Mouse (Mus musculus) heart, adult 2 months (tissue): ENCODE results near the gene Acot3.
"Not testable (repeated sequence)": the region's sequence is repeated elsewhere in the genome, so short reads cannot be mapped to it uniquely, and the experiment has no call there.

Experiments used
- CTCF ChIP-seq: fragments of 200-600 bp; IDR thresholded peaks from 2 replicates; pipeline ENCODE4 v1.8.1; 2022; ENCODE audit warnings: antibody characterized with exemption, mild to moderate bottlenecking, moderate library complexity
- EP300 ChIP-seq: fragments of 200-500 bp; IDR thresholded peaks from 2 replicates; pipeline ENCODE4 v1.6.1; 2011; ENCODE audit warnings: low read depth, low read length, control low read depth; ENCODE audit not compliant: insufficient read depth
- POLR2A ChIP-seq: fragments of 200-500 bp; IDR thresholded peaks from 2 replicates; pipeline ENCODE4 v1.6.1; 2011; ENCODE audit warnings: mild to moderate bottlenecking, low read depth, low read length, control low read depth; ENCODE audit not compliant: insufficient read depth

DNA sequence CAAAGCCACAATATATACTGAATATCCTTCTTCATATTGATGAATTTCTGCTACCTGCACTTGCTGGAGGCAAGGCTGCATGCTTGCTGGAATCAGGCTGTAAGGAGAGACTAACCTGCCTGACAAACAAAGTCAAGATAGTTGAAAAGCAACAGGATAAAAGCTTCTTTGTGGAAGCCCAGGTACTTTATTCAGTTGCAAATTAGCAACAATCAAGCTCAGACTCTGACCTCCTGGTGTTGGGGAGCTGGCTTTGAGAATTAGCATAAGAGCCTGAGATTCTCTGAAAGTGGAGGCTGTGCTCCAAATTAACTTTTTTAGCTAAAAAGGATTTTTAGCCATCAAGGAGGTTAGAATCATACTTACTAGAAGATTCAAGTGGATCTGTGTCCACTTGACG is 22.9 kb upstream of the Acot3 start:
- TF ChIP-seq POLR2A, EP300, CTCF: not testable (repeated sequence)
